Mouse (Mus musculus): ENCODE data around the gene Mt2.

DNA sequence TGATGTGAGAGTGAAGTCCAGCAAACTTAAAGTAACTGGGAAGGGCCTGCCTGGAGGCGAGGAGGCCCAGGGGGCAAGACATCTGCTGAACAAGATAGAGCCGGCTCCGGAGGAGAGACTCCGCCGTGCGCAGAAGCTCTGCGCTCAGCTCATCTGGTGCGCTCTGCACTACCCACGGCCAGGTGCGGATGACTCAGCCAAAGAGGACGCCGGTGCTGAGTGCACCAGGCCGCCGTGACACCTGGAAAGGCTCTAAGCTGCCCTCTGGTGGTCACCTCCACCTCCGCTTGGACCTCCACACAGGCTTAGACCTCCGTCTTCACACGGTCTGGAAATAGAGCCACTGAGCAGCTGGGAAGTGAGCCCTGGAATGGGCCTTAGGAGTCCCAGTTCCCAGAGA, 14.1 kb downstream of the Mt2 start:
- TF ChIP-seq CTCF (IDR thresholded peaks at IDR 0.05; ENCODE audit: low read depth) (peak; percentile 97), EP300 (IDR thresholded peaks at IDR 0.05; ENCODE audit: low read depth) (peak; percentile 82)
